Mouse (Mus musculus) adrenal gland, adult 8-10 months (tissue): ENCODE measurements around the gene Pth2r. TPM values are rescaled to one million over a fixed set of nuclear protein-coding genes. Genes with fewer than 3 reads are reported as not detected.

ENCODE experiments used
- DNase-seq: peaks from one replicate; pipeline ENCODE4 v3.0.0; 2022
- total RNA-seq, 4 experiments: library from RNA; stranded (reverse); gene quantifications; 2 replicates each; pipeline ENCODE4 v1.2.4; 2022

Gene Pth2r
- total RNA-seq = not detected

DNA sequence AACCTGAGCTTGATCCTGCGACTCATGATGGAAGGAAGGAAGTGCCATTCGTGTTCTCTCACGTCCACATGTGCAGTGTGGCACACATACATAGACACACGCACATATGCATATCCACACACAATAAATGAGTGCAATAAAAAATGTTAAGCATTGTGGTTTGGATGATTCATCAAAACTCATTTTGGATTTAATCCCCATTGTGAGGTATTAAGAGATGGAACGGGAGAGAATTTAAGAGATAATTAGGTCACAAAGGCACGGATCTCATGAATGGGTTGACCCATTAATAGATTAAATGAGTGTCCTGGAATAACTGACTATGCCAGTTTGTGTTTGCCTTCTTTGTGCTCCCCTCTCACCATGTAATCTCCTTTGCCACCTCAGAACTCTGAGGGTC is at the start of gene Pth2r:
Gene Pth2r, plus strand, starts transcription at position 301 of the 400 bp plus-strand sequence.
- DNase-seq = no peak

DNA sequence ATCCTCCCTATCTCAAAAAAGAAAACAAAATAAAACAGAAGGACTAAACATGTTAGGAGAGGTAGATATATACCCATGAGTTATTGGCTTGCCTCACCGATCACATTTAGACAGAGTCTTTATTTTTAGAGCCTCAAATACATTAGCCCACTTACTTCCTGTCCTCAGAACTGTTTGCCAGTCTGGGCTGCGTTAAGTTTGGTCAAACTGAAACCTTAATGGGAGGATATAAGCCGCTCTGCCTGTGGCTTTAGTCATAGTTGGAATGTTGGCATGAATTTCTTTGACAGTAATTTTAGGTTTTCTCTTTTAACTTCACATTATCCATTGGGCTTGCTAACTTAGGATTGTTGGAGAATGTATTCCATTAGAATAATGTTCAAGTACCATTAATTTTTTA is 44.1 kb upstream of the Pth2r start:
- DNase-seq = no peak

DNA sequence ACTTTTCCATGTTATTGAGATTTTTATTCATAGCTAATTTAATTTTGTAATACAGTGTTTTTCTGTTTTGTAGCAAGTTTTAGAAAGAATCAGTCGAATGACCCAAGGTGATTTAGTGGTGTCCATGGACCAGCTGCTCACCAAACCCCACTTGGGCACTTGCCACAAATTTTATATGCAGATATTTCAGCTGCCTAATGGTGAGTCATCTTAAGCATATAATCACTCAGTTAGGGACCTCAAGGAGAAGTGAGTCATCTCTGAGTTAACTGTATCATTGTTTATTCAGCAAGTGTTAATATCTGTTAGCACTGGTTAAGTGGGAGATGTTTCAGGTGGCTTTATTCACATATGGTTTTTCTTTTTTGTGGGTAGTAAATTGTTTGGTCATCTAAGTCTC is 36.2 kb upstream of the Pth2r start:
- peak; percentile 12 for DNase-seq

DNA sequence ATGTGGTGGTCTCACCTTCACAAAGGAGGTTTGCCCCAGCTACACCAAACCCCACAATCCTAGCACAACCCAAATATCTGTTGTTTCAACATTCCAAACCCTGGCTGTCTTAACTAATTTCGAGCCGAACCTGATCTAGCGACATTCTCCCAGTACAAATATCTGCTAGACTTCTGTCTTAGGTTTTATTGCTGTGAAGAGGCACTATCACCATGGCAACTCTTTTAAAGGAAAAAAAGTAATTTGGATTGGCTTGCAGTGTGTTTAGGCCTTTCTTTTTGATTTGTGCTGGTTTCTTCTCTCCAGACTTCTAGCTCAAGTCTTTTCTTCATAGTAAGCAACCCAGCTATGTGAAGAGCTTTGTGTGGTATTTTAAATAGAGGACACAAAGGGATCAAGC is 1.4 kb upstream of the Pth2r start:
- DNase-seq = no peak

DNA sequence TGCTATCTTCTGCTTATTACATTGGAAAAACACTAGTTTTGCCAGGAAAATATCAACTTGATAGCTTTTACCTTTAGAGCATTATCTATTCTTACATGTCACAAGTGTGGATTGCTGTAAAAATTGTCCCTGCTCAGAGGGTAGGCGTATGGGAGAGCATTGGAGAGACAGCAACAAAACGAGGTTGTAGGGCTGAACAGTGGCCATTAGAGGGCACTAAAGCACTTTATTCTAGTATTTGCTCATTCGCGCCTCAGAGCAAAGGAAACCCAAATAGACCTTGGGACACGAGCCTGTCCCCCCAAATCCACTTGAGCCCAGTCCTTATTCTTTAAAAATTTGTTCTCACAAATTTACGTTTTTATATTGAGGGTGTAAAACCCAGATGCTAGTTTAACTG is 910 bp downstream of the Pth2r start:
- peak; percentile 16 for DNase-seq

DNA sequence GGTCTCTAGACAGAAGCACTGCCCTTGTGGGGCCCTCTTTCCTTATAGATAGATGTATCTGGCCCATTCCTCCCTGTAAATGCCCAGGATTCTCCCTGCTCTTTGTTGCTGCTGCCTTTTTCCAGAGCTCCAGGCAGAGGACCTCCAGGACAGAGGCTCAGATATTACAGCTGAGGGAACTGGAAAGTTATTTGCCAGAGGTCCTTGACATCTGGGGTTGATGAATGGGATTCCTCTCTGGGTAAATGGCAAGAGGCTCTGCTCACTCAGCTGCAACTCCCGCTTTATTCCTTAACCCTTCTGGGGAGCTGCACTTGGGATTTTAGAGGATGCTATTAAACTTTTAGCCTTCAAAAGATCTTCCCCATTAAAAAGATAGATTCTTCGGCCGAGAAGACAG is 26.6 kb downstream of the Pth2r start:
- peak; percentile 23 for DNase-seq

DNA sequence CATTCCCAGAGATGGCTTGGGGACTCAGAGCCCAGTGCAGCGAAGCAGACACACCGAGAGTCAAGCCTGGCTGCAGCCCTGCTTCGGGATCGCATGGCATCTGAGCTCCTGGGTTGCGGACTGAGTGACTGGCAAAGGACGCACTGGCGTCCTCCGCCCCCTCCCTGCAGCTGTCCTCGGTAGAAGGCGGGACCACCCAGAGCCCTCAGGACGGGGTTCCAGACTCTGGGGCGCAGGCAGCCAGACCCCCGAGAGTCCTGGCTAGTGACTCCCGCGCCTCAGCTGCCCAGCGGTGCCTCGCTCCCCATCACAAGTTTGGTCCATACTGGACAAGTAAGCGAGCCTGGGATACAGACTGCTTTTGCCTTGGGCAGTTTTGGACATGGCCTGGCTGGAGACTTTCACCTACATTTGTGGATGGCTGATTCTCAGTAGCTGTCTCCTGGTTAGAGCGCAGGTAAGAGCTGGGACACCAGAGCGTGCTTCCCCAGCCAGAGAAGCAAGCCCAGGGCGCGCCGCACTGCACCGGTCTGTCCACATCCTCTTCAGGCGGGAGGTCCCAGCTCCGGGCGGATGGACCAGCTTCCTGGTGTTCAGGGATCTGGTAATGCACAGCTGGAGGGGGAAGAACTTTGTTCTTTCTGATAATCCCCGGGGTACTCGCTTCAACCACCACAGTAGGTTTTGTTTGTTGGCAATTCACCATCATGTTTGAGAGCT is 29.5 kb downstream of the Pth2r start:
- no peak for DNase-seq

DNA sequence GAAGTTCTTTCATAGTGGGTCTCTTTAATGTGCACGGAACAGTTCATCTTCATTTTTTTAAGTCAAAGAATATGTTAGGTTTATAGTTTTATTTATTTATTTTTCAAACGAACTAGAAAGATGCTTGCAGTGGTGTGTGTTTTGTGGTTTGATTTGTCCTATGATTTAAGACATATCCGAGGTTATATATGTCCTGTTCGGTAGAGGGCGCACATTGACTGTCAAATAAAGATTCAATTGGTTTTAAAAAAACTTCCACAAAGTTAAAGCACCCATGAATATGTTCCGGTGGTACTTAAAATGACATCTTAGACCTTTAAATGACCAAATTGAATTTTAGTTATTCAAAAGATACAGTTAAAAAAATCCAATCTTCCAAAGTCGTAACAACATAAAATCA is 30.3 kb downstream of the Pth2r start:
- no peak for DNase-seq

DNA sequence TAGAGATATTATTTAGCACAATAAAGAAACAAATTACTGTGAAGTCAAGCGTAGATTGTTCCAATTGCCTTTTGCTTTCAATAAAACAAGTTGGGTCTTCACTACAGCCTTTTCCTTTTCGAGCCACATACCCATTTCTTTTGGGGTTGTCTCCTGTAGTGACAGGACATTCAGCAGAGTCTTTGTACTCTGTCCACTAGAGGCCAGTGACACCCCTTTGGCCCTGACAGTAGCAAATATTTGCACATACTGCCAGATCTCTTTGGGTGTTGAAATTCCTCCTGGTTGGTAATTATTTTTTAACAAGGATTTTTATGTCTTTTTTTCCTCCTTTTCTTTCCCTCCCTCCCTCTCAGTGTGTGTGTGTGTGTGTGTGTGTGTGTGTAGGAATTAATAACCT is 31.0 kb downstream of the Pth2r start:
- no peak for DNase-seq

DNA sequence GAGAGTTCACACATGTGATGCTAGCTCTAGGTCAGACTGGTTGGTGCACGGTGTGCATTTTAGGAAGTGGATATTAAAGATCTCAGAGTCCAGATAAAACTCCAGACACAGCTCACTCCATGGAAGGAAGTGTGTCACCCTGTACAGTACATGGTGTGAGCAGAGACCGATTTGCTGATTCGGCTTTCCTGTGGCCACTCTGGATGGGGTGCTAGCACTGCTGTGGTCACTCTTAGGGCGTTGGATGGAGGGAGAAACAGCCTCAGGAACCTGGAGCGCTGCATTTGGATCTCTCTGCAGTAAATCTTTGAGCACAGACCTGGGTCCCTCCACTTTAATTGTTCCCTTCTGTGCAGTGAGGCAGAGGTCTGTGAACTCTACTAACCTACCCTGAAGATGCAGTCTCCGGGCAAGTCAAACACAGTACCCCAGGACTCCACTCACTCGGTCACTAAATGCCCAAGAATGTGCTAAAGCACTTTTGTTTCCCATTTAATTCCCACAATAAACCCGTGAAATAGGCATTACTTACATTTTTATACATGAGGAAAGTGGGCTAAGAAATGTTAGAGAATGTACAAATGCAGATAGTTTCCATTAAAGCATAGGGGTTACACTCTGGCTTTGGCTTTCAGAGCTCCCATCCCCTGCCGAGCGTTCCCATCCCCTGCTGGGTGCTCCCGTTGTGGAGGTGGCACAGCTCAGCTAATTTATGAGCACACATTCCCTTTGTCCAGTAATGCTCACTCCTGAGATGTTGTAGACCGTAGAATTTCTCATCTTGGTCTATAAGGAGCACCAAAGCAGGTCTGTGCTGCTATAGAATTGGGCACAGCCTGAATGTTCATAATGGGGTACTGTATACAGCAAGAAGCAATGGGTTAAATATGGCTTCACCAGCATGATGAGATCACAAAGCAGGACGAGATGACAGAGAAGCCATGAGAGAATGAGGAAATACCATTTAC is 32.5 kb downstream of the Pth2r start:
- DNase-seq = no peak

DNA sequence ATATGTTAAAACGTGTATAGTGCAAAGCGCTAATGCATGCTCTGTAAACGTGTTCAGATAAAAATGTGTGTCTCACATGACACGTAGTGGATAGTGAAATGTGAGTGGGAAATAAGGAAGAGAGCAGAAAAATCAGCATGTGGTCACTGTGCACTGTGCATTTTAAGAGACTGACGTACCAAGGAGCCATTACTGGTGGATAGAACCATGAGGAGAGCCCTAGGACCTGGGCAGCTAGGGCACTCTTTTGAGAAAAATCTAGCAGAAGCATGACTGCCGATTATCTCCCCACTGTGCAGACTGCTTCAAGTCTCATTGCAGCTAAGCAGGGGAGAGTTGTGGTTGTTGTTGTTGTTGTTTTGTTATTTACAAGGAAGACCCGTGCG is 33.2 kb downstream of the Pth2r start:
- no peak for DNase-seq

DNA sequence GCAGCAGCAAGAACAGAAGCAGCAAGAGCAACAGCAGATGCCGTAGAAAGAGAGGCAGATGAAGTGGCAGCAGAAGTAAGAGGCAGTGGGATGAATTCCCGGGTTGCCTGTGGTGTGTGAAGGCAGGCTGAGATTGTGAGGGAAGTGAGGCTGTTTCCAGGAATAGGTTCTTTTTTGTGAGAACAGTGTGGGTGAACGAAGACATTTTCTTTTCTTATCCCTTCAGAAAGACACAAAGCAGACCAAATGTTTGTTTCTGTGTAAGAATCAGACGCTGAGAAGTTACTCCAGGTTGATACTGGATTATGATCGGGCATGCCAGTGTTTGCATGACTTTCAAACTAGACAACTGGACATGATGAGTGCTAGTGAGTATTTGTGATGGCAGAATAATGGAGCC is 52.2 kb downstream of the Pth2r start:
- no peak for DNase-seq

DNA sequence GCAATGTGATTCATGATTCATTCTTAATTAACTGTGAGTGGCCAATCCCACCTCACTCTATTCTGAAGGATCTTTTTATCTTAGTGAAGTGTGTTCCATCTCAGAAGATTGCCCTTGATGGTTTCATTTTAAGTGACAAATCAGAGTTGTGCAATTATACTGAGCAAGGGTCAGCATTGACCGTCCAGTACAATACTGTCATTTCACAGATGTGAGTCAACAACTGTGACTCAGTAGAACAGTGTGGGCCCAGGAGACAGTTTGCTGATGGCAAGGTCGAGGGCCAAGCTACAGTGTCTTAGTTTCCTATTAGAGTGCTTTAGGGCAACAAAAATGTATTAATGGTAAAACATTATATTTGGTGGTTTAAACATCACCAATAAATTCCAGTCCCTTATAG is 55.9 kb downstream of the Pth2r start:
- peak; percentile 47 for DNase-seq

DNA sequence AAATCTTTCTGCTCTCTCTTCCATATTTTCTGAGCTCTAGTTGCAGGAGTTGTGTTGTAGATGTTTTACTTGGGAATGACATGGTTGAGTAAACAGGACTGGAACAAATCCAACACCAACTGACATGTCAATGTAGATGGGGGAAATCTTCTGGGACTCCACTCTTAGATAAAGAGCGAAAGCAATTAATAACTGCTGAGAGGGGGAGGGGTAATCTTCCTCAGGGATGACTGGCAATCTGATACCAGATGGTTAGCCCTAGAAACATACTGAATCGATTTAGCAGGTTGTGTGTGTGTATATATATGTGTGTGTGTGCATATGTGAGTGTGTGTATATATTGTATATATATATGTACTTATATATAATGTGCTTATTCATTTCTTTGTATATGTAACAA is 58.4 kb downstream of the Pth2r start:
- DNase-seq = no peak

DNA sequence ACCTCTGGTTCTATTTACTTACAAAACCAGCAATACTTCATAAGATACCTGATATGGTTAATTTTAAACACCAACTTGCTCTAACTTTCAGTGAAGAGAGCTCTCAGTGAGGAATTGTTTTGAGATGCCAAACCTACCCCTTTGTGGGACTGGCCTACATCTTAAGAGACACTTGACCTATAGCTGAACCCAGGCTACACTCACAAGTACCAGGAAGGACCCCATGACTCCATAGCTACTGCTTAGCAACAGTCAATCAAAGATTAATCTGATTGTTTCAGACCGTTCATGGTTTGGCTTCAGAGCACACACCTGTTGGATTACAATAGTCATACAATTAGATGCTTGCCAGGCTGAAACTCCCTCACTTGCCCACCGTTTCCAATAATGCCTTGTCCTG is 71.1 kb downstream of the Pth2r start:
- DNase-seq = no peak

DNA sequence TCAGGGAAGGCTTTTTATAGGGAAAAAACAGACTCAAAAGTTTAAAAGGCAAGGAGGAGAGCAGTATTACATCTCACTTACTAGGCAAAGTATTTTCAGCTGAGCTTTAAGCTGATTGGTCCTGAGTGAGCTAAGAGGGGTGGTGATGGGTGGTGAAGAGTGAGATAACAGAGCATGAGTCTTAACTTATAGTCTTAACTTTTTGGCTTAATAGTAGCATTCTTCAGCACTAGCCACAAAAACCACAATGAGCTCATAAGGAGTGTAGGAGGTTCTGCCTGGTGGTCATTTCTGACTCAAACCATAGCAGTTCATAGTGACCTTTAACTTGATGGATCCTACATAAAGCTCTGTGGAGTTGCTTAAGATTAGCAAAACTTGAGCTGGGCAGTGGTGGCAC is 72.3 kb downstream of the Pth2r start:
- DNase-seq = no peak

DNA sequence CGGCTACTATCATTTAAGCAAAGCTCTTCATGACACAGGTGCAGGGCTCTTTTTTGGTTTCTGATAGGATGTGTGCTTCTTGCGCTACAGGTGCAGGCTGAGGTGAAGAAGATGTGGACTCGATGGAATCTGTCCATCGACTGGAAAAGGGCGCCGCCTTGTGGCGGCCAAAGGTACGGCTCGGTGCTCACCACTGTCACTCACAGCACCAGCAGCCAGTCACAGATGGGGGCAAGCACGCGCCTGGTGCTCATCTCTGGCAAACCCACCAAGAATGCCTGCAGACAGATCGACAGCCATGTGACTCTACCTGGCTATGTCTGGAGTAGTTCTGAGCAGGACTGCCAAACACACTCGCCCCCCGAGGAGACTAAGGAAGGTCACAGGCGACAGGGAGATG is 106.5 kb downstream of the Pth2r start:
- DNase-seq = peak; percentile 10

DNA sequence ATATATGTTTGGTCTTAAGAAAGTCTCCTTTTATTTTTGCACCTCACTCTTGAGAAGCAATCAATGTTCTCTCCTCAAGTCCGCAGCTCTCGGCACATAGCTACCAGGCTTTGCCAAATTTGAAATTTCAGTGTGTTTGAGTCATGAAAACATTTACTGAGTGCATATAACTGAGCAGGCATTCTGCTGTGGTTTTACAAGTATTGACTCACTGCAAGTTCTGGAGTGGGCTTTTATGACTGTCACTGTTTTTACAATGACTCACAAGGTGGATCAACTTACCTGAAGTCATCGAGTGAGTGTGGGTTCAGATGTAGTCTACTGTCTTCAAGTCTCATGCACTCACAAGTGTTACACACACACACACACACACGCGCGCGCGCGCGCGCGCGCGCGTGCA is 107.8 kb downstream of the Pth2r start:
- DNase-seq = no peak

DNA sequence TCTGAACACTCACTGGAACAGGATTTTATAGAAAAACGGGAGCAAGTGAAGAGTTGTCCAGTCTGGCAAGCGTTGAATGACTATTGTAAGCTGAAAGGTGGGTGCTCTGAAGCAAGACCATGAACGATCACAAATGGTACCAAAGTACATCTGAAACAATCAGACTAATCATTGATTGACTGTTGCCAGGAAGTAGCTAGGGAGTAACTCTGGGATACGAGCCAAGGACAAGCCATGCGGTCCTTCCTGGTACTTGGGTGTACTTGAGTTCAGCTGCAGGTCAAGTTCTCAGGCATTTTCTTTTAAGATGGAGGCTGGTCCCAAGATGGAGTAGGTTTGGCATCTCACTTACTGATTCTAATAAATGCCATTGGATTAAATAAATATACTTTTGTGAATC is 125.6 kb downstream of the Pth2r start:
- DNase-seq = no peak

DNA sequence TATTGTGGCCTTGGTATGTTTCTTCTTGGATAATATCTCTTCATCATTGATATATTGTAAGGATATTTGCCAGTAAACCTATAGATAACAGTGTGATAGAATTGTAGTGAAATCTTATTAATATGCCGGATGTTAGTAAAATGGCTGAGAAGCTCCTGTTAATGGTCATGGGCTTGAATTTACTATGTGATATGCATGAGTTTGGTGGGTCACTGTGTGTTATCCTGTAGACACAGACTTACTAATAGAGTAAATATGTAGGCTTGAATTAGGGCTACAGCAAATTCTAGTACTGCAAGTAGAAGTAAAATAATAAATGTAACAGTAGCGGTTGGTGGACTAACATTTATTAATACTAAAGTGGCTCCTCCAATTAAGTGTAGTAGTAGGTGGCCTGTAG is 139.1 kb downstream of the Pth2r start:
- DNase-seq = no peak

DNA sequence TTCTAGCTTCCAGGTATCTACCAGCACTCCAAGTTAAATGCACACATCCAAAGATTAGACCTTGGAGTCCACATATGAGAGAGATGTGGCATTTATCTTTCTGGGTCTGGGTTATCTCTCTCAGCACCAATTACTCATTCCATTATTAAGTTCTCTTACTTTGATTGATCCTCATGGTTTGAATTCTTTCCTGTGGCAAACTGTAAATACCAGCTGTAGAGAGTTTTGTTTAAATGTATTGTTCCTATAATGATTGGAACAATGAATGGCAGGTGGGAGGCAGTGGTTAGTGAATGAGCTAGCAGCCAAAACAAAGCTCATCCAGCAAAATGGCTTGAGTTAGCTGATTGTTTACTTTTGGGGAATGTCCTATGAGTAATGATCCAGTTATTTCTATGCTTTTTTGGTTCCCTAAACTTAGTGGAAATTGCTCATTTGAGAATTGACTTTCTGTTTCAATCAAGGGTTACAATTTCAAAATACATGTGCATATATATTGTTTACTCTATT is 140.7 kb downstream of the Pth2r start:
- no peak for DNase-seq
